Mouse (Mus musculus): ENCODE measurements at regions not wholly inside any gene's neighbourhood (a gene's known extent, or its start where the extent isn't known, plus 50 kb on each side); places are given as distances from the start of the nearest gene placed in this dataset.

DNA sequence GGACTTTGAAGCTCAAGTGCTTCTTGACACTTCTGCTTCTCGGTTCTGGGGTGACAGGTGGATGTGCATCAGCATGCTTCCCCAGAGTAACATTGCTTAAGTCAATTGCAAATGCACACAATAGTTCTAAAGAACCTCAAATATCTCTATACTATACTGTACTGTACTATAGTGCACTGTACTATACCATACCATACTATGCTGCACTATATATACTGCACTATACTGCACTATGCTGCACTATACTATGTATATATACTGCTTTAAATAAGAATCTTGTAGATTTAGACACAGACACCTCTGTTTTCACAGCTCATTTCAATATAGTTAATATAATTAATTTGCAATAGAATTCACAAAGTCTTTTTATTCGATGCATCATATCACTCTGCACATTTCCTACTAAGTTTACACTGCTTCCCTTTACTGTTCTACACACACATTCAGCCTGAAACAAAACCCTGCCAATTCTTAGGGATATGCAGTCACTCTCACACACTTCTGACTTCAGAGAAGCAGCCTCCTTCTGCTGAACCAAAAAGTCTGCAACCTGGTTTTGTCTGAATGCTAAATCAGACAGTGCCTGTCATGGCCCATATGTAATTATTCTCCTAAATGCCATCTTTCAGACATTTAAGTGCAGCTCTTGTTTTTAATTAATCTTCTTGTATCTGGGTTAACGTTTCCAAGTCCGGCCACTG is 570.8 kb upstream of the Map3k7 start:
- no peak for DNase-seq

DNA sequence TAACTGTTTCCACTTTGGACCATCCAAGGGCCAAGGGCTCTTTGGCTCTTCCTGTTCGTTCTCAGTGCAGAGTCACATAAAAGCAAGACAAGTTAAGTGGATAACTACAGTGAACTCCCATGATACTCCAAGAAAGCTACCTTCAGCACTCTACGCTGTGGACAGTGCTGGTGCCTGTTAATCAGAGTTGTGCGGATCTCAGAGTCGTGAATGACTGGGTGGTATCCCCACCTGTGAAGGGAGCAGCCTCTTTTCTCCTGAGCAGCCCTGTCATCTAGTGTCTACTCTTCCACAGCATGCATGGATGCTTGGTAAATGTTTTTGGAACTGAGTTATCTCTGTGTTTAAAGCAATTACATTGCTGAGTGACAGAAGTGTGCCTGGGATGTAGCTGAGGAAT is 568.4 kb upstream of the Map3k7 start:
- DNase-seq: no peak

DNA sequence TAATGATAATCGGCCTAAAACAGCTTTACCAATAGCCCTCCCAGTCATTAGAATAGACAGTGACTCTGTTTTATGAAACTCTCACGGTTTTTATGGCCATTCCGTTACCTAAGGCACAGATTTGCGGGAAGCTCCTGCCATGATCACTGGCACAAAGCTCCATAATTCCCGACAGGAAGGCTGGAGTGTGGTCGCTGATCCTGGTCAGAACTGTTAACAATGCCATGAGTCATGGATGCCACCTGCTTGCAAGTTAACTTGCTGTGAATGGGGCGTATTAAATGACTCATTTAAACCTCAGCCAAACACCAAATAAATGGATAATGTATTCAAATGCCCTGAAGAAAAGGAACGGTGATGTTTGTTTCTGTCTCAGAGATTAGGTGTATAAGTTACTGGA is 559.9 kb upstream of the Map3k7 start:
- DNase-seq: no peak

DNA sequence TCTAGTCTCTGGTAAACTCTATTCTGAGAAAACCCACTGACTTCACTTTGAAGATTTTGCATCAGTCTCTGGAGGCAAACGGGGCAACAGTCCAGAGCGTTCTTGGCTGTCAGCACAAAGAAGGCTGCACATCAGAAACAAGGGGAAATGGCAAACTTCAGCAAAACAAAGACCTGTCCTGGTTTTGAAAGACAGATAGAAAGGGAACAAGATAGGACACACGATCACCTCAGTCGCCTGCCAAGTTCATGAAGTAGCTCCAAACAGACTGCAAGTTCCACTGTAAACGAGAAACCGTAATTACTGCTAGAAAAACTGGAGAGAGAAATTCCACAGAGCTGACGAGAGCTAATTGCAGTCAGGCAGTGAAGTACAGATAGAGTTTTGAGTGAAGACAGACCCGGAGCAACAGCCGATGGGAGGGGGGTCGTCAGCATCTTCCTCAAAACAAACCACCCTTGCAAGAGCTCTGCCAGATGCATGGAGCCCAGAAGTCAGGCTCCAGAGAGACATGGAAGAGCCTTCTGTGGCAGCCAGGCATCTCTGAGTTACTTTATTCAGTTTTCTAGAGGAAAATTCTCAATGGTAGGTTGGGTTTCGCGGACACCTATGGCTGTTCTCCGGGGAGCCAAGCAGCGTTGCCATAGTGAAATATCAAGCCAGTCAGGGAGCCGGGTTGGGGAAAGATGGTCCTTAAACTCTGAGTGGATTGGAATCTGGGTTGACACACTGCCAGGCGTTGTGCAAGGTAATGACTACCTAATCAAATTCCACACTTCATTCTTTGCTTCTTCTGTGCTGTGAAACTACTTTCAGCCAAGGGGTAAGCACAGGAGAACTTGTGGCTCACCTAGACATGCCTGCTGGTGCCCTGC is 558.8 kb upstream of the Map3k7 start:
- no peak for DNase-seq

DNA sequence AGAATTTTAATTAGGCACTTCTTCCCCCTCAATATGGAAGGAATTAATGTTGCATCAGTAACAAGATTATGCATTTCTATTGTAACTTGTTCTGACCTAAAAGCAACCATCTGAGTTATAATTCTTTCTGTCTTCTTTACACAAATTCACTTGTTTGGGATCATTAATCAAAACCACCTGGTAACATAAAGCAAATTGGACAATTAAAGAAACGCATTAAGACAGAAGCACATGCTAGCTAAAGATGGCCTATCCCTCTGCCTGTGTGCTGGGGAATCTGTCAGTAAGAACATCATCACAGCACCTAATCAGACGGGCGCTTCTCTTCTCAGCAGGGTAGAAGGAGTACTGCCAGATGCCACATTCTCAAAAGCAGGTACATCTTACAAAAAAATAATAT is 553.7 kb upstream of the Map3k7 start:
- no peak for DNase-seq

GRCm38 (mm10) chr4:31411770-31412525 is 551.9 kb upstream of the Map3k7 start:
- no peak for DNase-seq

- no peak for DNase-seq
Observed at GRCm38 (mm10) chr4:31417161-31417560, 546.7 kb upstream of the Map3k7 start.

GRCm38 (mm10) chr4:31419240-31419639 is 544.7 kb upstream of the Map3k7 start:
- DNase-seq: no peak

DNA sequence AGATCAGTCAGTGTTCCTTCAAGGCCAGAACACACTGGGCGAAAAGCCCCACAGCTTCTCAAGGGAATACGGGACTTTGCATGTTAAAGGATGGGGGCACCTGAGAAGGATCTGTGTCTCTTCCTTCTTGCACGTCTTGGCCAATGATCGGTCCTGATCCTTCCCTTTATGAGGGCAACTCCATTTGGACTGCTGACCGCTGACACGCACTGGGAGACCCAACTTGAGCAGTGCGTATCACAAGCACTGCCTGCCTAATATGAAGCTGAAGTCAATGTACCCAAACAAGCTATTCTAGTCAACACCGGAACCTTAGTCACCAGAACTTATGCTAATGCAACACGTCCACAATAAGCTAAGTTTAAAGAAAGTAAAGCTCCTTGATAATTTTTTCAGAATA is 543.7 kb upstream of the Map3k7 start:
- DNase-seq: no peak

DNA sequence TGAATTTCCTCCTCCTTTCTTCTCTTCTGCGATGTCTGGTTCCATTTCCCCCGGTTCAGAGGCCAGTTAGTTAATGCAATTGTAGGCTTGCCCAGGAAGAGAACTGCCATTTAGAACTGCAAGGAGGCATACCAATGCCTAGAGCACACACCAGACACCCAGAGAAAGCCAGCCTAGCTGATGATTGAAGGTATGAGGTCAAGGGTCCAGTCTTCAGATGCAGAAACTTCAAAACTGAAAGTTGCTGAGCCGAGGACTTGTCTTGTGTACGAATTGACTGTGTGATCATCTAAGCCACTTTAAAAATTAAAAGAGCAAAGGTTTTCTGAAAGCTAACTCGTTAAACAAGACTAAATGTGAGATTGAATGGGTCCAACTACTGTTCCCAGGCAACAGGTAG is 542.5 kb upstream of the Map3k7 start:
- DNase-seq: no peak

DNA sequence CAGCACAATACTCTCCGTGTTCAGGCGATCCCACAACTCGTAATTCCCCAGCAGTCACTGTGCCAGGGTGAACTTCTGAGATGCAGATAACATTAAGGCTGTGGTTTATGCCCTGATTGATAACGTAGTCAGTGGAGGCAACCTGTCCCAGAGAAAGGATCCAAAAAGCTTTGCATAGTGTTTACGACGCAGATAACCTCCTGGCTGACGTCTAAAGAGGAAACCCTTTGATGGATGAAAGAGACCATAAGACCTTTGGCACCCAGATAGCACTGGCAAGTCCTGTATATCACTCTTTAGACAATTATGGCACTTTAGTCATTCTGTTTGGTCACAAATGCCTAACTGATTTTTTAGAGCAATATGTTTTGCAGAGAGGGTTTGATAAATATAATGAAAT is 538.8 kb upstream of the Map3k7 start:
- no peak for DNase-seq

DNA sequence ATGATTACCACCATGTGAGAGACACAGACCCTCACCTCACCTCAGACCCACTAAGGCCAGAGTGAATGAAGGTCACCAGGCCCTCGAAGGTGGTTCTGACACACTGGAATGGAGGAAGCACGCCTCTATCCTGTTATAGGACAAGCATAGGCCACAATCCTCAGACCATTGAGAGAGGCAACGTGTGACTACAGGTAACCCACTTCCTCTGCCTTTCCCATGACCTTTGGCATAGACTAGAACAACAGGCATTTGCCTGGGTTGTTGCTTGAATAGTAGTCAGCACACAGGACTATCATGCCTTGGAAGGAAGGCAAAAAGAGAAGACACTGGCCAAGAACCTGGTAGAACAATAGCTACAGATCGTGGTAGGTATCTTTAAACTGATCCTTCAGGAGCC is 538.2 kb upstream of the Map3k7 start:
- no peak for DNase-seq

- no peak for DNase-seq
Observed at GRCm38 (mm10) chr4:31426169-31427030, 537.5 kb upstream of the Map3k7 start.

DNA sequence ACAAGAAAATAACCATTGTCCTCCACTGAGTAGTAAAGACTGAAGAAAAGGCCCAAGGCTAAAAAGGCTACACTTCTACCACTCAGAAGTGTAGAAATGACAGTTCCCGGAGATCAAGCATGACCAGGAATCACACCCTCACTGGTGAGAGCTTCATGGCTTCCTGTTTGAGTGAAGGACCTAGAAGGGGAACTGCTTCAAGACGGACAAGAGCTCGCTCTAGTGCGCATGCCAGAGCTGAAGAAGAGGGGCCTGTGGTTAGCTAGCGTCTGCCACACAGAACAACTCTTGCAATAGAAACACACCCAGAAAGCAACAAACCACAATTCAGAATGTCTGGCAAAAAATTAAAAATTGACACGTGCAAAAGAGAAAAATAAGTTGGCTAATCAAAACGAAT is 530.0 kb upstream of the Map3k7 start:
- DNase-seq: no peak

DNA sequence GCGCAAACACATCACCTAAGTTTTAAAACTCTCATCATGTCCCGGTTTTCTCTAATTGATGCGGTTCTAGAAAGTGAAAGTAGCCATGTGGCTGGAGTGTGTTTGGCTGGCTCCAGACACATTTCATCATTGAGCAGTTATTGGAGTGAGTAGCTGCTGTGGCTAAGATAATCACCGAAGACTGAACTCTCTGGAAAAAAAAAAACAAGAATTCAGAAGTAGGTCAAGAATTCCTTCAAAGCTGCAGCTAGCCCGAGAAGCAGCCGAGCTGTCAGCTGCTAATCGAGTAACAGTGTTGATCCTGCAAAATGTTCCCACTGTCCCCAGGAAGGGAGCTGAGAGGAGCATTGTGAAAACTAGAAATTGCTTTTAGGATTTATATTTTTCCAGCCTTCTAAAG is 509.0 kb upstream of the Map3k7 start:
- DNase-seq: no peak

- DNase-seq: no peak
Observed at GRCm38 (mm10) chr4:31455466-31455865, 508.4 kb upstream of the Map3k7 start.

DNA sequence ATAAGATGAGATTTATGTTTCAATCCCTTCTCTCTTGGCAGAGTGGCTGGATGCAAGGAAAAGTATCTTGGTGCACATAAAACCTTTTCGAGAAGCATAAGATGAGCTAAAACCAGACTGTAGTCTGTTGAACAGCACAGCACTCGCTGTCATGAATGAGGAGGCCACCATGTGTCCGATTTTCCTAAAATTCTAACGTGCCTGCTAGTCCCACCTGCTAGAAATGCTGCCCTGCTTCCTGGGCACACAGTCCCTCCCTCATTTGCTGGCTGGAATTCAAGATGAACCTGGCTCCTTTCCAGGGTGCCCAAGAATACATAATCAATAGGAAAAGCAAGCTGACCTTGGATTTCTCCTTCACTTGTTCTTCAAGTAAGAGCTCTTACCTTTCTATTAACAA is 501.4 kb upstream of the Map3k7 start:
- DNase-seq: no peak

- DNase-seq: no peak
Observed at GRCm38 (mm10) chr4:31463130-31463698, 500.7 kb upstream of the Map3k7 start.

- no peak for DNase-seq
Observed at GRCm38 (mm10) chr4:31468306-31468705, 495.6 kb upstream of the Map3k7 start.

GRCm38 (mm10) chr4:31469803-31470202 is 494.1 kb upstream of the Map3k7 start:
- no peak for DNase-seq

DNA sequence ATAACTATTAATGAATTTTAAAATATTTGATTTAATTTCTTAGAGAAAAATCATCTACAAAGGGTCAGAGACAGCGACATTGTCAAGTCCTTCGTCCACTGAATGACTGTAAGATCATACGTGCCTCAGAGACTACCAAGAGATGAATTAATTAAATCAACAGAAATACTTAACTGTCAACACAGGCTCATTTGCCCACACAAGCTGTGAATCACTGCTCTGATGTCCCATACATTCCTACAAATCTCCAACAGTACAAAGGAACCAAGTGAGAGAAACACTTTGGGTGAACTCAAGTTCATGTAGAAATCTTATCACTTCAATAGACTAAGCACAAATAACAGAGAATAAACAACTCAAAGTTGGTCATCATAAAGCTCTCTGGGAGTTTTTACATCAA is 471.4 kb upstream of the Map3k7 start:
- no peak for DNase-seq

DNA sequence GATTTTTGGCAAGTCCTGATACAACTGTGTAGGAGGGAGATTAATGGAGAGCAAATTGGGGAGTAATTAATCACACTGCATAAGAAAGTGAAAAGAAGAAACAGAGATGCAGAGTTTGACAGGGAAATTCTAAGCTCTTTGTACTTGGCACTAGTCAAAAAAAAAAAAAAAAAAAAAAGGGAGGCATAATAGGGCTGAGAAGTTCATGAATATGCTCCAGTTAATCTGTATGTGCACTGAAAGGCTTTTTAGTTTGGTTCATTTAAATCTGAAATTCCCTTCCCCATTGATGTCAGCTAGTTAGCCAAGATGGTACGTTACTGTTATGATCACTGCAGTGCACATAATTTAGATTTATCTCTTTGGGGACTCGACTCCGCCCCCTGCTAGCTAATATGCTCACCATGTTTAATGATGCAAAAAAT is 470.8 kb upstream of the Map3k7 start:
- DNase-seq: no peak
